Mouse (Mus musculus) midbrain, embryonic 15.5 days (tissue): ENCODE measurements around the gene Slc7a6. TPM values are rescaled to one million over a fixed set of nuclear protein-coding genes. Genes with fewer than 3 reads are reported as not detected.

Experiments used
- polyA plus RNA-seq: library from polyadenylated mRNA; unstranded; fragments of >200 nt; fragmentation: Nextera tagmentation; extraction: Ambion mirVana; gene quantifications from 2 replicates; pipeline ENCODE4 v1.2.1, GENCODE M21; 2015

Gene Slc7a6
- polyA plus RNA-seq, 1 experiment from 2014 or later = 62.7 TPM

Other genes starting within 250 kb of the Slc7a6 start
- gene Ctrl, start 235.0 kb upstream of the Slc7a6 start, polyA plus RNA-seq = 5.4 and 5.5 TPM in 2 replicates
- gene Psmb10, start 230.4 kb upstream of the Slc7a6 start, polyA plus RNA-seq = 64.3 and 65.3 TPM in 2 replicates
- gene Lcat, start 225.5 kb upstream of the Slc7a6 start, polyA plus RNA-seq = 1.6 and 2.0 TPM in 2 replicates
- gene Slc12a4, start 202.8 kb upstream of the Slc7a6 start, polyA plus RNA-seq = 7.5 and 9.1 TPM in 2 replicates
- gene Dpep3, start 189.4 kb upstream of the Slc7a6 start, polyA plus RNA-seq = not detected in 2 replicates
- gene Dus2, start 177.5 kb upstream of the Slc7a6 start, polyA plus RNA-seq = 29.0 and 30.8 TPM in 2 replicates
- gene Dpep2nb, start 162.9 kb upstream of the Slc7a6 start, polyA plus RNA-seq = 0.21 and 0.26 TPM in 2 replicates
- gene Ddx28, start 157.0 kb upstream of the Slc7a6 start, polyA plus RNA-seq = 22.9 and 23.8 TPM in 2 replicates
- gene Nfatc3, start 110.0 kb upstream of the Slc7a6 start, polyA plus RNA-seq = 3.7 and 3.8 TPM in 2 replicates
- gene Esrp2, start 31.9 kb upstream of the Slc7a6 start, polyA plus RNA-seq = 0.37 and 0.38 TPM in 2 replicates
- 23.3 and 24.3 TPM in 2 replicates for gene Pla2g15, start 18.5 kb upstream of the Slc7a6 start, polyA plus RNA-seq
- gene Slc7a6os, start 42.1 kb downstream of the Slc7a6 start, polyA plus RNA-seq = 35.2 and 36.2 TPM in 2 replicates
- 63.4 and 64.4 TPM in 2 replicates for gene Prmt7, start 42.1 kb downstream of the Slc7a6 start, polyA plus RNA-seq
- gene Smpd3, start 169.1 kb downstream of the Slc7a6 start, polyA plus RNA-seq = 60.0 and 65.7 TPM in 2 replicates
- gene Zfp90, start 246.5 kb downstream of the Slc7a6 start, polyA plus RNA-seq = 47.1 and 48.3 TPM in 2 replicates